Mouse (Mus musculus) MEL (cell line): ENCODE measurements around the gene Fbxl16. TPM values are rescaled to one million over a fixed set of nuclear protein-coding genes. Genes with fewer than 3 reads are reported as not detected.

Experiments used
- DNase-seq: peaks from one replicate; pipeline ENCODE4 v3.0.0; 2011; ENCODE audit warnings: low read depth, low spot score
- H3K27ac ChIP-seq: 2 replicates; pipeline ENCODE4 v1.5.1; 2012; ENCODE audit warnings: low read depth, mild to moderate bottlenecking, control low read depth, low read length, moderate library complexity; ENCODE audit not compliant: control insufficient read depth
- H3K27me3 ChIP-seq, 2 experiments: fragments of 150-350 bp in 1 of 2; sonication (generic) in 1 of 2; 2 replicates each; pipeline ENCODE4 v1.6.1; 2012; ENCODE audit warnings: low read length in 2 of 2, mild to moderate bottlenecking in 2 of 2, improper control_type of control experiment in 1 of 2, moderate library complexity in 1 of 2; ENCODE audit not compliant: insufficient read depth in 2 of 2, control insufficient read depth in 1 of 2
- H3K36me3 ChIP-seq, 2 experiments: 2 replicates each; pipeline ENCODE4 v1.6.1; 2012 to 2014; ENCODE audit warnings: low read length in 2 of 2, improper control_type of control experiment in 1 of 2, inconsistent platforms in 1 of 2, mild to moderate bottlenecking in 1 of 2; ENCODE audit not compliant: insufficient read depth in 2 of 2, control insufficient read depth in 1 of 2
- H3K4me1 ChIP-seq, 2 experiments: fragments of 150-350 bp in 1 of 2; sonication (generic) in 1 of 2; 2 replicates each; pipeline ENCODE4 v1.6.1; 2012; ENCODE audit warnings: low read length in 2 of 2, improper control_type of control experiment in 1 of 2, mild to moderate bottlenecking in 1 of 2; ENCODE audit not compliant: insufficient read depth in 2 of 2, control insufficient read depth in 1 of 2
- H3K4me3 ChIP-seq, 2 experiments: fragments of 150-350 bp in 1 of 2; sonication (generic) in 1 of 2; 2 replicates each; pipeline ENCODE4 v1.5.1; 2012; ENCODE audit warnings: low read depth in 2 of 2, low read length in 2 of 2, mild to moderate bottlenecking in 2 of 2, moderate library complexity in 2 of 2, control low read depth in 1 of 2, improper control_type of control experiment in 1 of 2; ENCODE audit not compliant: control insufficient read depth in 1 of 2, insufficient read depth in 1 of 2
- H3K79me2 ChIP-seq: 2 replicates; pipeline ENCODE4 v1.6.1; 2012; ENCODE audit warnings: mild to moderate bottlenecking, low read length, moderate library complexity; ENCODE audit not compliant: control insufficient read depth, poor library complexity, insufficient read depth
- H3K9ac ChIP-seq: 2 replicates; pipeline ENCODE4 v1.6.1; 2012; ENCODE audit warnings: low read depth, mild to moderate bottlenecking, control low read depth, low read length, moderate library complexity; ENCODE audit not compliant: control insufficient read depth, poor library complexity, severe bottlenecking
- H3K9me3 ChIP-seq: fragments of 150-350 bp; sonication (generic); replicated peaks from 2 replicates; pipeline ENCODE4 v1.6.1; 2012; ENCODE audit warnings: mild to moderate bottlenecking, low read length, improper control_type of control experiment, moderate library complexity; ENCODE audit not compliant: insufficient read depth
- CHD1 ChIP-seq: IDR thresholded peaks from 2 replicates; pipeline ENCODE4 v1.6.1; 2012; ENCODE audit warnings: low read depth, mild to moderate bottlenecking, inconsistent platforms, low read length, improper control_type of control experiment
- CHD2 ChIP-seq: IDR thresholded peaks from 2 replicates; pipeline ENCODE4 v1.6.1; 2011; ENCODE audit warnings: low read length, improper control_type of control experiment
- E2F4 ChIP-seq: IDR thresholded peaks from 2 replicates; pipeline ENCODE4 v1.6.1; 2011; ENCODE audit warnings: low read depth, low read length, improper control_type of control experiment, borderline replicate concordance
- GABPA ChIP-seq: IDR thresholded peaks from 2 replicates; pipeline ENCODE4 v1.6.1; 2012; ENCODE audit warnings: low read depth, mild to moderate bottlenecking, inconsistent platforms, low read length, improper control_type of control experiment, moderate library complexity
- JUND ChIP-seq: IDR thresholded peaks from 2 replicates; pipeline ENCODE4 v1.6.1; 2011; ENCODE audit warnings: low read depth, mild to moderate bottlenecking, improper control_type of control experiment, low read length
- MAFK ChIP-seq: IDR thresholded peaks from 2 replicates; pipeline ENCODE4 v1.6.1; 2011; ENCODE audit warnings: low read depth, mild to moderate bottlenecking, low read length, improper control_type of control experiment, borderline replicate concordance
- MXI1 ChIP-seq: IDR thresholded peaks from 2 replicates; pipeline ENCODE4 v1.6.1; 2011; ENCODE audit warnings: mild to moderate bottlenecking, low read depth, low read length, improper control_type of control experiment
- MYB ChIP-seq: IDR thresholded peaks from 2 replicates; pipeline ENCODE4 v1.6.1; 2011; ENCODE audit warnings: mild to moderate bottlenecking, low read depth, low read length, improper control_type of control experiment
- MYC ChIP-seq: IDR thresholded peaks from 2 replicates; pipeline ENCODE4 v1.6.1; 2011; ENCODE audit warnings: low read depth, mild to moderate bottlenecking, low read length, improper control_type of control experiment, moderate library complexity
- NELFE ChIP-seq: IDR thresholded peaks from 2 replicates; pipeline ENCODE4 v1.6.1; 2011; ENCODE audit warnings: low read depth, low read length, improper control_type of control experiment
- NRF1 ChIP-seq: IDR thresholded peaks from 2 replicates; pipeline ENCODE4 v1.6.1; 2014; ENCODE audit warnings: low read depth, mild to moderate bottlenecking, inconsistent platforms, low read length, improper control_type of control experiment, moderate library complexity; ENCODE audit not compliant: poor library complexity, insufficient read depth, severe bottlenecking
- RAD21 ChIP-seq: IDR thresholded peaks from 2 replicates; pipeline ENCODE4 v1.6.1; 2011; ENCODE audit warnings: mild to moderate bottlenecking, low read depth, low read length, improper control_type of control experiment
- SIN3A ChIP-seq: IDR thresholded peaks from 2 replicates; pipeline ENCODE4 v1.6.1; 2012; ENCODE audit warnings: low read length, improper control_type of control experiment, inconsistent platforms
- SMC3 ChIP-seq: IDR thresholded peaks from 2 replicates; pipeline ENCODE4 v1.6.1; 2011; ENCODE audit warnings: low read depth, low read length, improper control_type of control experiment
- TAL1 ChIP-seq: IDR thresholded peaks from 2 replicates; pipeline ENCODE4 v1.6.1; 2012; ENCODE audit warnings: mild to moderate bottlenecking, inconsistent platforms, low read length, moderate library complexity, mixed read lengths
- TBP ChIP-seq: IDR thresholded peaks from 2 replicates; pipeline ENCODE4 v1.8.0; 2011; ENCODE audit warnings: low read depth, low read length, improper control_type of control experiment
- USF2 ChIP-seq, 2 experiments: IDR thresholded peaks; 2 replicates each; pipeline ENCODE4 v1.6.1; 2011 to 2012; ENCODE audit warnings: improper control_type of control experiment in 2 of 2, low read length in 2 of 2, borderline replicate concordance in 1 of 2, inconsistent platforms in 1 of 2, low read depth in 1 of 2, mild to moderate bottlenecking in 1 of 2; ENCODE audit not compliant: insufficient read depth in 1 of 2
- ZC3H11A ChIP-seq: IDR thresholded peaks from 2 replicates; pipeline ENCODE4 v1.6.1; 2012; ENCODE audit warnings: low read depth, mild to moderate bottlenecking, inconsistent platforms, low read length, improper control_type of control experiment
- polyA plus RNA-seq, 2 experiments: library from polyadenylated mRNA; stranded (reverse) in 1 of 2; unstranded in 1 of 2; fragments of >175 nt in 1 of 2; fragments of >200 nt in 1 of 2; gene quantifications; 2 replicates each; pipeline versions ENCODE4 v1.2.1 to v1.2.4; 2012; ENCODE audit warnings: low replicate concordance in 2 of 2, low read depth in 1 of 2; ENCODE audit not compliant: insufficient read length in 2 of 2, insufficient read depth in 1 of 2, missing spikeins in 1 of 2
- total RNA-seq: library from RNA; depleted of rRNA; stranded (reverse); fragments of 300-350 nt; gene quantifications from 2 replicates; pipeline ENCODE4 v1.2.3, GENCODE M21; 2012

Gene Fbxl16
- total and polyA plus RNA-seq, 3 experiments, result 0.11 TPM; not detected in 2

DNA sequence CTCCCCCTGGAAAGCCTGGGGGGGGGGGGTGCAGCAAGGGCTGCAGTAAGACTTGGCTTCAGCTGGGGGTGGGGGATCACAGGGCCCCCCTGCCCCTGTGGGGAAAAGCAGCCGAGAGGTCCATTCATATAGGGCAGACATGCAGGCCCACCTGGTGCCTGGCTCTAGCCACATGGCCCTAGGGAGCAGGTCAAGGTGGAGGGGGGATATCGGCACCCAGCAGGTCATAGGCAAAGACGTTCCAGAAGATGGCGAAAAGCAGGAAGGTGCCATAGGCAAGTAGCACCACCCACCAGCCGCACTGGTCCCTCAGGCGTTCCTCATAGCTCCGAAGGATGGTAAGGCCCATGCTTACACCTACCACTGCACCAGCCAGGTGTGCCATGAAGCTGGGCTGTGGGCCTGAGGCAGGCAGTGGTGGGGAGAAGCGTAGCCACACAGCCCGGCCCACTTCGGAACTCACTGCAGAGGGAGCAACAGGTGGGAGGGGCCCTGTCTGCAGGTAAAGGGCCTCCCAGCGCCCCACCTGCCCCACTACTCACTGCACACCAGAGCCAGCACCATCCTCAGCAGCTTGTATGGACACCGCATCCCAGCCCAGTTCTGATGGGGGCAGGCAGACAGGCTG lies 25.8 kb downstream of the Fbxl16 start:
- no peak overlapping the region for H3K27ac ChIP-seq
- peaks cover 44% of the 10 kb centered on the region for H3K79me2 ChIP-seq
- peaks cover 0 to 9% of the 10 kb centered on the region in 2 experiments; a peak in 2 of 4 replicates for H3K36me3 ChIP-seq
- peaks cover 2 to 27% of the 10 kb centered on the region in 2 experiments; a peak in 3 of 4 replicates for H3K4me1 ChIP-seq
- TF ChIP-seq CHD1 (no peak), MYB (no peak), NELFE (no peak)
- no peak overlapping the region; the same call in 1 of the 2 replicates for H3K9ac ChIP-seq
- no peak overlapping the region for H3K4me3 ChIP-seq
- DNase-seq, result no peak
- no peaks in the 10 kb centered on the region for H3K27me3 ChIP-seq
- H3K9me3 ChIP-seq, result no peaks in the 10 kb centered on the region

GRCm38 (mm10) chr17:25835301-25835700 lies 26.4 kb downstream of the Fbxl16 start:
- Histone ChIP-seq H3K27me3 (no peaks in the 10 kb centered on the region), H3K9me3 (no peaks in the 10 kb centered on the region), H3K36me3 (peaks cover 0 to 6% of the 10 kb centered on the region in 2 experiments; a peak in 2 of 4 replicates), H3K4me3 (no peak overlapping the region), H3K9ac (no peak overlapping the region), H3K79me2 (peaks cover 40% of the 10 kb centered on the region), H3K4me1 (peaks cover 2 to 21% of the 10 kb centered on the region in 2 experiments; a peak in 3 of 4 replicates), H3K27ac (no peak overlapping the region)
- no peak for DNase-seq
- TF ChIP-seq MYC, result no peak
- no peak for TF ChIP-seq E2F4
- no peak for TF ChIP-seq MYB
- no peak for TF ChIP-seq TAL1
- TF ChIP-seq TBP, result no peak
- TF ChIP-seq SMC3, result no peak
- TF ChIP-seq MAFK, result no peak
- no peak for TF ChIP-seq SIN3A
- TF ChIP-seq CHD1, result no peak
- TF ChIP-seq JUND, result no peak
- no peak for TF ChIP-seq CHD2
- TF ChIP-seq MXI1, result no peak
- TF ChIP-seq RAD21, result no peak
- no peak for TF ChIP-seq ZC3H11A
- no peak for TF ChIP-seq USF2 (IDR thresholded peaks at IDR 0.05; ENCODE audit: borderline replicate concordance in 1 of 2, insufficient read depth in 1 of 2, low read depth in 1 of 2, low read length in 2 of 2)
- no peak for TF ChIP-seq NRF1
- no peak for TF ChIP-seq GABPA
